Mouse (Mus musculus) retina, embryonic 14.5 days (tissue): ENCODE results near the gene Amn1.
A peak's percentile ranks its signal among the peaks of the same experiment; 100 is the strongest.
"Not testable (repeated sequence)": the region's sequence is repeated elsewhere in the genome, so short reads cannot be mapped to it uniquely, and the experiment has no call there.

ENCODE experiments used
- DNase-seq: peaks from one replicate; pipeline ENCODE4 v3.0.0-alpha.2; 2015; ENCODE audit warnings: low spot score

The Amn1 gene

DNA sequence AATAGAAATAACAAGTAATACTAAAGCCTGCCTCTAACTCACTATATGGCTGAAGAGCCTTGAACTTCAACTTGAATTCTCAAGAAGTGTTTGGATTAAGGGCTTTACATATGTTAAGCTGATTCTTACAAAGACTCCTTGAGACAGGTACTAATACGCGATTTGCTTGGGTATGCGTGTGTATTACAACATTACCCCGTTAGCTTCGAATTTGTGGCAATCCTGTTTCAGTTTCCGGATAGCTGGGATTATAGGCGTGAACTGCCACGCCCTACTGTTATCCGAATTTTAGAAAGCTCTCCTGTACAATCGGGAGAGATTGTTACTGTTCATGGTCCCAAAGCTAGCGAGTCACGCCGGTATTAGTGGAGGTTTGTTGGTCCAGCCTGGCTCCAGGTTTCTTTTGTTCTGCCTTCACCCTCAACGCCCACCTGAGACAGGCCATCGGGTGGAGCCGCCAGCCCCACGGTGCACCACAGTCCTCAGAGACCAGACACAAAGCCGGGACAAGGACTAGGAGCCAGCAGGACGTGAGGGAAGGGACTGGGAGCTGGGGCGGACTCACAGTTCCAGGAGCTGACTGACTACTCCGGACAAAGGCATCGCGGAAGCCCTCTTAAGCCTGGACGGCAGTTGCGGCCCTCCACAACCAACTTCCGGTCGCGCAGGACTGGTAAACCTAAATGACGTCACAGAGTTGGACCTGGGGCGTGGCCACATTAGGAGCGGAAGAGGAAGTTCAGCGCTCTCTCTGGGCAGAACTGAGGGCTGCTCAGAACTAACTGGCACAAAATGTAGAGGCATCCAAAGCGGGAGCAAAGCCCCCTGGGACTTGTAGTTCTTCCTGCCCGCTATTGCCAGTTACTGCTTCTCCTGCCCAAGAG lies at the start of gene Amn1:
Gene Amn1 (minus strand): TSS at position 672 of the 884 bp plus-strand sequence.
- DNase-seq: peak; percentile 100

DNA sequence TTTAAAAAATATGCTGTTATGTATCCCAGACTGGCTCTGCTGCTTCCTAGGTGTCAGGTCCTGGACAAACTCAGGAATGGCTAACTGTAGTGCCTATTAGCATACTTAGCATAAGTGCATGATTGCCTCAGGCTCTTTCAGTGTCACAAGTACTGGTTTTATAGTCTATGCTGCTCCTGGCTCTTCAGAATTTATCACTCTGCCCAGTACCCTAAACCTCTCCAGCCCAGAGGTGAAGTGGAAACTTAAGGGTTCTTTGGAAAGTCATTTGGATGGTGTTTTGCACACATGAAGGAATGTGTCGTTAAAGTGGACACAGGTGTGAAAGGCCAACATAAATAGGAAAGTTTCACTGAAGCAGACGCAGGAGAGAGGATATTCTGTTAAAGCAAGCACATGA lies 48.3 kb upstream of the Amn1 start:
- DNase-seq: no peak

DNA sequence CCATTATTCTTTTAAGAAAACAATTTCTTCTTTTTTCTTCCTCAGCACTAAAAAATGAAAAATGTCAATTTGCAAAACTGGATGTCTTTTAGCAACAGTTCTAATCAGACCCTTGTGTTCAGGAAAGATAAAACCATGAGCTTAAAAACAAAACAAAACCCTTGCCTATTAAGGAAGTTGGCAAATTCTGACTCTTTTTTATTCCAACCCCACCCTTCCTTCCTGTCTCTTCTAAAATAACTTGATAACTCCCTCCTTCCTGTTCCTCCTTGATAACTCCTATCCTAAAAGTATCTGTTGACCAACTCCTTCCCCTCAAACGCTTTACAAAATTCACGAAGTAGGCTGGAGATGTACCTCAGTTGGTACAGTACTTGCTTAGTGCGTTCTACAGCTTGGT lies 45.4 kb upstream of the Amn1 start:
- no peak for DNase-seq

GRCm38 (mm10) chr6:149224751-149225150 lies 36.2 kb upstream of the Amn1 start:
- DNase-seq: no peak

DNA sequence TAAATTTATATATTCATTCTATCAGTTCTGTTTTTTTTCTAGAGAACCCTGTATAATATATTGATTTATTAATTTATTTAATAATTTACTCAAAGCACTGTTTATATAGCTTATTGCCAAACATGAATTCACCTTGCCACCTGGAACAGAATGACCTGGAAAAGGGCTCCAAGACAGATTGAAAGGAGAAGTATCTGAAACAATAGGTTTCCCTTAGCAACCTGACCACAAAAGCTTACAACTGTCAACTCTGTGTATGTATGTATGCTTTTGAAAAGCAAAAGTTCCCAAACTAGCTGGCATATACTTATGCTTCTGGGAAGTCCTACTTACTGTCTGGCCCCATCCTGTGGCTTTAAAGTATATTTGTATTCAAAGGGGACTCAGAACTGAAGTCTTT lies 32.8 kb upstream of the Amn1 start:
- DNase-seq: no peak

DNA sequence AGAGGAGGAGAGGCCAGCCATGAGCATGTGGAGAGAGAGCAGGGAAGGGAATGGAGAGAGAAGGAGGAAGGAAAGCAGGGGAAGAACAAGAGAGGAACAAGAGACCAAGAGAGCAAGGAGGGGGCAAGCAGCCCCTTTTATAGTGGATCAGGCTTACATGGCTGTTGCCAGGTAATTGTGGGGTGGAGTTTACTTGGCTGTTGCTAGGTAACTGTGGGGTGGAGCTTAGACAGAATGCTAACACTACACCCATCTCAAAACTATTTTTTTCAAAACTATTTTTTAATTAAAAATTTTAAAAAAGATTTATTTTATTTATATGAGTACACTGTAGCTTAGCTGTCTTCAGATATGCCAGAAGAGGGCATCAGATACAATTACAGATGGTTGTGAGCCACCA lies 10.1 kb upstream of the Amn1 start:
- DNase-seq: no peak

DNA sequence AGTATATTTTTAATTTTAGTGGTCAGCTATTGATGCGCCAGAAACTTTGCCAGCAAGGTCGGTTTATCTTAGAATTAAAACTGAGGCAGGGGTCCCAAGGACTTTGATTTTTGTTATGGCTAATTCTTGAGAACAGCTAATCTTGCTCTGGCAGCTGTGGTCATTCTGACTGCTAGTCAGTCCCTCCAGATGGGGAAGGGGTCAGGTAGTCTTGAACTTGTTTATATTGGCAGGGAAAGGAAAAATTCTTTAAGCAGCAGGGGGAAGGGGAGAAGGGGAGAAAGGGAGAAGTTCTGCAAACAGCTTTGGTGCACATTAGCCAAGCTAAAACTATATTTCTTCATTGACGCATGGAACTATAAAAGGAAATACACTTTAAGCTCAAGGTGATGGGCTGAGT lies 8.6 kb upstream of the Amn1 start:
- no peak for DNase-seq

DNA sequence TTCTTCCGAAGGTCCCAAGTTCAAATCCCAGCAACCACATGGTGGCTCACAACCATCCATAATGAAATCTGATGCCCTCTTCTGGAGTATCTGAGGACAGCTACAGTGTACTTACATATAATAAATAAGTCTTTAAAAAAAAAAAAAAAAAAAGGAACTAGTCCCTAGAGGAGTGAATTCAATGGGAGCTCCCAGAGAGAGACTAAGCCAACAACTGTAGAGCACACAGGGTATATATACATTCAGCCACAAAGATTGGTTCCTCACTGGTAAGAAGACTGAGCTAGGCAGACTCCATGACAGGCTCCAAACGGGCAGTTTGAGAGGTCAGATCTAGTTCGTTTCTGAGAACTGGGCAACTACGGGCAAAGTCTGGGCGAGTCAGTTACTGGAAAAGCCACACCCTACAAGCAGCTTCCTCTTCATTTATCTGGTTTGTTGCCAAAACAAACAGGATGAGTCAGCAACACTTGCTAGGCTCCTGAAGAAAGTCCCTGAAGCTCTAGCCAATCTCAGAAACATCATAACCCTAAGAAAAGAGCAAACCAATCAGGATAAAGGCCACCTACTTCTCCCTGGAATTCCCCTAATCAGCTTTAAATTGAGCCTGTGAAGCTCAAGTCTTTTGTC lies 4.9 kb upstream of the Amn1 start:
- no peak for DNase-seq

DNA sequence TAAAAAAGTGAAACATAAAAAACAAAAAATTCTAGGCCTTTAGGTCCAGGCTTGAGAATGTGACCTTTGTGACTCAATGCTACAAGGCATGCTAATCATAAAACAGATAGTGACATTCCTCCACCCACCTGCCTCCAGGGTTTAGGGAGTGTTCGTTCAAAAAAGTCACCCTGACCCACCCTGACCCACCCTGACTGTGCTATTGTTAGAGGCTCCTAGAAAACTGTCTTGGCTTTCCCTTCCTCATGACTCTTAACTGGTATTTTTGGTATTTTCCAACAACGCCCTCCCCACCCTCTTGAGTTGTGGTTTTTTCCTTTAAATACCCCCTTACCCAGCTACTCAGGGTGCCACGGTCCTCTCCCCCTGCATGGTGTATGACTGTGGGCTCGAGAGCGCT lies 3.4 kb upstream of the Amn1 start:
- DNase-seq: not testable (repeated sequence)

- DNase-seq: no peak
These were observed 919 bp upstream of the Amn1 start for GRCm38 (mm10) chr6:149189340-149189922.

- DNase-seq: no peak
These were observed 379 bp upstream of the Amn1 start for GRCm38 (mm10) chr6:149188925-149189257.

DNA sequence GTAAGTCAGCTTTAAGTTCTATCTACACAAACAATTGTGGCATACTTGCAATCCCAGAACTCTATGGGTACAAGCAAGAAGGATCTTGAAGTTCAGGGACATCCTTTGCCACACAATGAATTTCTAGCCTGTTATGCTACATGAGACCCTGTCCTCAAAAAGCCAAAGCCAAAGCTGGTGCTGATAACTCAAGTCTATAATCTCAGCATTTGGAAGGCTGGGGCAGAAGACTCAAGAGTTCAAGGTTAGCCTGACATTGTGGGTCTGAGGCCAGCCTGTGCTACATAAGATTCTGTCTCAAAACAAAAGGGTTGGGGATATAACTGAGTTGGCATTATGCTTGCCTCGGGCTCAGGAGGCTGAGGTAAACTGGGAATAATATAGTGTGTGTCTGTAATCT lies 1.1 kb downstream of the Amn1 start:
- DNase-seq: peak; percentile 3

DNA sequence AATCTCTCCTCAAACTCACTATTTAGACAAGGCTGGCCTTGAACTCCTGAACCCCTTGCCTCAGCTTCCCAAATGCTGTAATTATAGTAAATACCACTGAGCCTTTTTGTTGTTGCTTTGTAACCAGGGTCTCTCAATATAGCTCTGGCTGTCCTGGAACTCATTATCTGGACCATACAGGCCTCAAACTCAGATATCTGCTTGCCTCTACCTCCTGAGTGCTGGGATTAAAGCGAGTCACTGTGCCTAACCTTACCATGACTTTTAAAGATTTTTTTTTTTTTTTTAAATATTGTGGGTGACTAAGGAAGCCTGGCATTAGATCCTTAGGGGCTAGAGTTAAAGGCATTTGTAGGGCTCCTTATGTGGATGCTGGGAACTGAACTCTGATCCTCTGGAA lies 4.5 kb downstream of the Amn1 start:
- no peak for DNase-seq

DNA sequence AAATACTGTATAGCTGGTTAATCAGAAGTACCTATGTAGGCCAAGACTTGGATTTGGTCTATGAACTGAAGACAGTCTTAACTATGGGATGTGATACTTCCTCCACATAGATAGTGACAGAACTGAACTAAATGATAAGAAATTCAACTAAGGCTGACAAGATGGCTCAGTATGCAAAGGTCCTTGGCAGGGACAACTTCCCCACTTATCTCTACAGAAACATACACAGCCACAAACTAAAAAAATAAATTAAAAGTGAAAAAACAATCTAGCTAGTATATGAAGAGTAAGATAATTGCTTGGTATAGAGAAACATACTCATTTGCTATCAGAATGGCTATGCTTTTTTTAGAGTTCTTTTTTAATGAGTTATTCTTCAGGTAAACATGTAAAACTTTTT lies 9.4 kb downstream of the Amn1 start:
- no peak for DNase-seq

- no peak for DNase-seq
These were observed 13.5 kb downstream of the Amn1 start for GRCm38 (mm10) chr6:149174932-149175570.

- DNase-seq: no peak
These were observed 14.5 kb downstream of the Amn1 start for GRCm38 (mm10) chr6:149173831-149174625.

- not testable (repeated sequence) for DNase-seq
These were observed 18.5 kb downstream of the Amn1 start for GRCm38 (mm10) chr6:149169965-149170364.

DNA sequence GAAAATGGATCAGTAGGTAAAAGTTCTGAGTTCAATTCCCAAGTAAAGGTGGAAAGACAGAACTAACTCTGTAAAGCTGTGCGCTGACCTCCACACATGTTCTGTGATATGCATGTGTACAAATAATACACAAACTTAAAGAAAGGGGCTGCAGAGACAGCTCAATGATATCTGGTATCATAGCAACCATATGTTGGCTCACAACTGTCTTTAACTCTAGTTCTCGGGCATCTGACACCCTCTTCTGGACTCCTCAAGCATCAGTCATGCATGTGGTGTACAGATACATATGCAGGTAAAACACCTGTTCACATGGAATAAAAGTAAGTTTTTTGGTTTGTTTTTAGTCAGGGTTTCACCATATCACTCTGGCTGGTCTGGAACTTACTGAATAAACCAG lies 20.1 kb downstream of the Amn1 start:
- no peak for DNase-seq

- DNase-seq: no peak
These were observed 20.8 kb downstream of the Amn1 start for GRCm38 (mm10) chr6:149167672-149168071.

DNA sequence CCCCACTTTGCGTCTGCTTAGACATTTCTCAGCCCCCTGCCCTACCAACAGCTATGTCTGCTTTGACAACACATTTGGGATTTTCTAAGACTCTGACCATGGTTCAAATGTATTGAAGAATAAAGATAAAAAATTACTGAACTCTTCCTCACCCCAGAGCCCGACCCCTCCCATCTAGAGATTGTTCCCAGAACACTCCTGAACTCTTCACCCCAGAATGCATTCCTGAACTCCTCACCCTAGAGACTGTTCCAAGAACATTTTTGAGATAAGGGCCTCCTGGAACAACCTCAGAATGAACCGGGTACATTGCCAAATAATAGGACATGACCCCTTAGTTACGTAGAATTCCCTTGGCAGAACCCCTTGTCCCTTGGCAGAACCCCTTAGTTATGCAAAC lies 21.5 kb downstream of the Amn1 start:
- not testable (repeated sequence) for DNase-seq

DNA sequence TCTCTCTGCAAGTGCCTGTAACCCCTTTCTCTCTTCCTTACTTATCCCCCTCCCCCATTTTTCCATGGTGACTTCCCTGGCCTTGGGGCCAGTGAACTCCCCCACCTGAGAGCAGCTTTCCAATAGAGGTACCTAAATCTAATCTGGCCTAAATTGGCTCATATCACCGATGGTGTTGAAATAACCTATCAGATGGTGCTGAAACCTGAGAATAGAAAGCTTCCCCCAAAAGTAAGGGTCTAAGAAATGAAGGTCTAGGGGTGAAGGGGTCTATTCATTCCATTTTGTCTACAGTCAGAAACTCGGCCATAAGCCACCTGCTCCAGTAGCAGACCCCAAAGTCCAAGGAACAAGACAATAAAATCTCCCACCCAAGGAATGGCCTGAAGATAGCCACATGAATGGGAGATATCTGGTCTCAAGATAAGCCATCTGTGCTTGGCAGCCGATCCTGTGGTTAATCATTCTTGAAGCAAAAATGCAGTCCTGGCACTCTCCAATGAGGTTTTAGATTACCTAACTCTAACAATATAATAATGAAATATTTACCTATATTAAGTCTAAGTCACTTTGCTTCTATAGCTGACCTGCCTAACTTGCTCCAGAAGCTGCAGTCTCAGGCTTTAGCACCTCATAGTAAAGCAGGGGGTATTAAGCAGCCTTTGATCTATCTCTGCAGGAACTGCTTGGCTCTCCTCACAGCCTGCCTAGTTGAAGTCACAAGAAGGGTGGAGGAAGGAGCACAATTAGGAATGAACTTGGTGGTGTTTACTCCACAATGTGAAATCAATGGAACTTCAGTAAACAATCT lies 33.3 kb downstream of the Amn1 start:
- no peak for DNase-seq
